Mouse (Mus musculus): ENCODE measurements around the gene Tmem132d. TPM values are rescaled to one million over a fixed set of nuclear protein-coding genes. Genes with fewer than 3 reads are reported as not detected.
"Not testable (repeated sequence)": the region's sequence is repeated elsewhere in the genome, so short reads cannot be mapped to it uniquely, and the experiment has no call there.

Gene Tmem132d
- polyA plus RNA-seq, 1 experiment from 2014 or later = 0.63 TPM

DNA sequence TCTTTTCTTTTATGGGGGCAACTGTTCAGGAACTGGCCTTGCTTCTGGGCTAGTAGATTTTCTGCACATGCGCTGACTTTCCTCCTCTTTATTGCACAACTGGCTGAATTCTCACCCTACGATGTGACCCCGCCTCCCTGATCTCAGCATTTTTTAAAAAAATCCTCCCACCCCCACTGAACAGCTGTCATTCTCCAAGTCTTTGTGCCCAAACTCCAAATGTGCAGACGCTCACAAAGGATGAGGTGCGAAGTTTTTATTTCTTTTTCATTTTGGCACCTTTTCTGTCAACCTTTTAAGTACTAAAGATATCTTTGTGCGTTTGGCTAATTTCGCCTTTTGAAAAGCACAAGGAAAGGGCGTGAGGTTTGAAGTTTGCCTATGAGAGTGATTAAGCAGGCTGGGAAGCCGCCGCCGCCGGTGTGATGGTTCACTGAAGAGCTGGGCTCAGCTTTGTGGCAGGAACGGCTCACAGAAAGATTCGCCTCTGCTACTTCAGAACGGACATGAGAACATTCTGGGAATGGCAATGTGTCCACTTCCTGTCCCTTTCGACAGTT lies 478.6 kb downstream of the Tmem132d start:
- Histone ChIP-seq H3K27me3 (no peaks in the 10 kb centered on the region), H3K4me2 (no peak overlapping the region), H3K27ac (no peak overlapping the region), H3K9me3 (no peaks in the 10 kb centered on the region), H3K4me1 (no peaks in the 10 kb centered on the region), H3K36me3 (no peaks in the 10 kb centered on the region), H3K4me3 (no peak overlapping the region), H3K9ac (no peak overlapping the region)
- WGBS = 73% methylated on average over 16 of the region's 16 CpGs
- ATAC-seq (ENCODE audit: insufficient number of reproducible peaks, low FRiP score, low TSS enrichment, low read depth) = no peak

- Histone ChIP-seq H3K4me2 (no peak overlapping the region), H3K4me3 (no peak overlapping the region), H3K27ac (no peak overlapping the region), H3K9ac (no peak overlapping the region), H3K4me1 (no peaks in the 10 kb centered on the region), H3K27me3 (no peaks in the 10 kb centered on the region), H3K9me3 (no peaks in the 10 kb centered on the region), H3K36me3 (no peaks in the 10 kb centered on the region)
- WGBS = 71% methylated on average over 6 of the region's 6 CpGs
- no peak for ATAC-seq (ENCODE audit: insufficient number of reproducible peaks, low FRiP score, low TSS enrichment, low read depth)
Measured at GRCm38 (mm10) chr5:127952800-127953199, 480.1 kb downstream of the Tmem132d start.

DNA sequence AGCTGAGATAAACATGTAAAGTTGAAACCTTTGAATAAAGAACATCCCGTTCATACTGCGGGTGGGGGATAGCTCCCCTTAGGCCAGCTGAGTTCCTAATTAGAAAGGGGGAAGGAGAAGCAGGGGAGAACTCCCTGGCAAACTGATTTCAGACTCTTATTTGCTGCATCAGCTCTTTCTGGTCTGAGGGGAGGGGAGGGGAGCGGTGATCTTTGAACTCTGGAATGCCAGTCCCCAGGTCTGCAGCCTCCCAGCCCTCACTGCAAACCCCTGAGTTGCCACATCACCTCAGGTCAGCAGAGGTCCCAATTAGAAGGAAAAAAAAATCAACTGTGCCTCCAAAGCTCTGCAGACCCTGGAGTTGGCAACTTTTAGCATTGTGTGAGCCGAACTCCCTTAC lies 482.3 kb downstream of the Tmem132d start:
- Histone ChIP-seq H3K9ac (no peak overlapping the region), H3K4me1 (no peaks in the 10 kb centered on the region), H3K4me3 (no peak overlapping the region), H3K4me2 (no peak overlapping the region), H3K36me3 (no peaks in the 10 kb centered on the region), H3K9me3 (no peaks in the 10 kb centered on the region), H3K27me3 (no peaks in the 10 kb centered on the region), H3K27ac (no peak overlapping the region)
- ATAC-seq (ENCODE audit: insufficient number of reproducible peaks, low FRiP score, low TSS enrichment, low read depth) = no peak
- 48% methylated on average over 4 of the region's 4 CpGs for WGBS

DNA sequence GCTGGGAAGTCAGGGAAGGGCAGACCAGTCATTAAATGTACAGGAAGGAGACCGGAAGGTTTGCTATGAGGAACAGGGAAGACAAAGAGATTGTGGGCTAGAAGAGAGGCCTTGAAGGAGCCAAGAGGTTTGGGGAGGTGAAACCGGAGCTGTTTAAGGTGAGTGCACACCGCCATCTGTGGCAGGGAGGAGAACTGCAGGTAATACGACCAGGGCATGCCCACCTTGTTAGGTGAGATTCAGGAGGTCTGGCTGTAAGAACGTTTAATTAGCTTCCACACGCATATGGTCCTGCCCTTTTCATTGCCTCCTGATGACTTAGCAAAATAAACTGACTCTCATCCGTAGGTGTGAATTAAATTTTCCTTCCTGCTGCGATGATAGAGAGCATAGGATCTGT lies 485.6 kb downstream of the Tmem132d start:
- Histone ChIP-seq H3K27ac (no peak overlapping the region), H3K27me3 (no peaks in the 10 kb centered on the region), H3K9ac (no peak overlapping the region), H3K4me3 (no peak overlapping the region), H3K4me2 (no peak overlapping the region), H3K9me3 (no peaks in the 10 kb centered on the region), H3K4me1 (no peaks in the 10 kb centered on the region), H3K36me3 (no peaks in the 10 kb centered on the region)
- WGBS = 29% methylated on average over 8 of the region's 8 CpGs
- ATAC-seq (ENCODE audit: insufficient number of reproducible peaks, low FRiP score, low TSS enrichment, low read depth) = no peak

- not testable (repeated sequence) for H3K4me3 ChIP-seq; ATAC-seq (ENCODE audit: insufficient number of reproducible peaks, low FRiP score, low TSS enrichment, low read depth); H3K4me2 ChIP-seq; H3K27ac ChIP-seq; H3K9ac ChIP-seq; H3K9me3 ChIP-seq; H3K4me1 ChIP-seq; H3K36me3 ChIP-seq; H3K27me3 ChIP-seq
- 79% methylated on average over 3 of the region's 3 CpGs for WGBS
Measured at GRCm38 (mm10) chr5:127942171-127942570, 490.7 kb downstream of the Tmem132d start.

DNA sequence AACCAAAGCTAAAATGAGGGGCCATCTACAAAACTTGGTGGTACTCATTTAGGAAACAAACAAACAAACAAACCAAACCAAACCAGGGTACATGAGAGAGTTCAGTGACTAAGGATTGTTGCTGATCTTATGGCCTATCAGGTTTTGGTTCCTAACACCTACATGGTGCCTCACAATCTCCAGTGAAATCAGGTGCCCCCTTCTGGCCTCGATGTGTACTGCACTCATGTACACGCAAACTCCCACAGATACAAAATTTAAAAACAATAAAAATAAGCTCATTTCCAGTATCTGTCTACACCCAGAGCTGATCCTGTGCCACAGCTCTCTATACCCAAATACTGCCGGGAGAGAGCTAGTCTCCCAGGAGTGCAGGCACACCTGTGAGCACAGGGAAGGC lies 495.0 kb downstream of the Tmem132d start:
- no peaks in the 10 kb centered on the region for H3K36me3 ChIP-seq
- H3K9ac ChIP-seq = no peak overlapping the region
- no peaks in the 10 kb centered on the region for H3K9me3 ChIP-seq
- H3K4me1 ChIP-seq = no peaks in the 10 kb centered on the region
- WGBS = 80% methylated on average over 3 of the region's 3 CpGs
- no peaks in the 10 kb centered on the region for H3K27me3 ChIP-seq
- no peak overlapping the region for H3K4me2 ChIP-seq
- no peak overlapping the region for H3K4me3 ChIP-seq
- ATAC-seq (ENCODE audit: insufficient number of reproducible peaks, low FRiP score, low TSS enrichment, low read depth) = no peak
- no peak overlapping the region for H3K27ac ChIP-seq

DNA sequence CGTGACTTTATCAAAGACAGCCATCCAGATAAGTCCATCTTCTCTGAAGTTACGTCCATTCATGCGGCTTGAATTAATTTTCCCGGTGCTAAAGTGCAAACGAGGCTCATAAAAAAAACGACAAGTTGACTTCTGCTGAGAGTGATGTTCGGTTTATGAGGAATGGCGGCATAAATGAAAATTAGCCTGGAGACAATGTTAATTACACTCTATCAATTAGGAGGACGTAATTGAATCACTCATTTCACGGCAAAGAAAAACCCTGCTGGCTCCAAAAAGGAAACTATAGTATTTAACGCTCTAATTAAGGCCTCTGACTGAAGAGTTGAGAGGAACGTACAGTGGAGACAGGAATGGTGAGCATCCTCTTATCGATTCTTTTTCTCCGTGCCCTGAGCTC lies 503.2 kb downstream of the Tmem132d start:
- Histone ChIP-seq H3K4me3 (no peak overlapping the region), H3K9ac (no peak overlapping the region), H3K9me3 (no peaks in the 10 kb centered on the region), H3K4me1 (no peaks in the 10 kb centered on the region), H3K27ac (no peak overlapping the region), H3K27me3 (no peaks in the 10 kb centered on the region), H3K4me2 (no peak overlapping the region), H3K36me3 (no peaks in the 10 kb centered on the region)
- WGBS = 46% methylated on average over 14 of the region's 14 CpGs
- ATAC-seq (ENCODE audit: insufficient number of reproducible peaks, low FRiP score, low TSS enrichment, low read depth) = no peak

DNA sequence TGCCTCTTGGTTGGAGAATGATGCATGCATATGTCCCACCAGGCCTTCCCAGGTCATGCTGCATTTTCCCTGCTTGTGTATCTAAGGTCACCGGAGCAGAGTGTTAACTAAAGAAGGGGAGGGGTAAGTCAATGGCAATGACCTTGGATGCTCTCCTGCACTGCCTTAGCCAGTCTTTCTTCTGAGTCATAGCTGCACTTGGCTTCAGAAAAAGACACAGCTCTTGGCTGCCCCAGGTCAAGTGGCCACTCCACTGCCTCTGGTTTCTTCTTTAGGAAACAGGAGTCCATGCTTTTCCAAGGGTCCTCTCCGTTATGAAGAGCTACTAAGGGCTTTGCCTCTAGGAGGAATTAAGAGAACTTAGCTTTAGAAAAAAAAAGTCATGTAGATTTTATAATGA lies 506.2 kb downstream of the Tmem132d start:
- no peaks in the 10 kb centered on the region for H3K9me3 ChIP-seq
- H3K4me3 ChIP-seq = no peak overlapping the region
- no peak overlapping the region for H3K9ac ChIP-seq
- H3K4me1 ChIP-seq = no peaks in the 10 kb centered on the region
- ATAC-seq (ENCODE audit: insufficient number of reproducible peaks, low FRiP score, low TSS enrichment, low read depth) = no peak
- no peak overlapping the region for H3K27ac ChIP-seq
- H3K4me2 ChIP-seq = no peak overlapping the region
- no peaks in the 10 kb centered on the region for H3K27me3 ChIP-seq
- H3K36me3 ChIP-seq = no peaks in the 10 kb centered on the region
- 83% methylated on average over 2 of the region's 2 CpGs for WGBS

- H3K4me2 ChIP-seq = no peak overlapping the region
- H3K27me3 ChIP-seq = no peaks in the 10 kb centered on the region
- H3K36me3 ChIP-seq = no peaks in the 10 kb centered on the region
- H3K9me3 ChIP-seq = no peaks in the 10 kb centered on the region
- H3K4me3 ChIP-seq = no peak overlapping the region
- no peaks in the 10 kb centered on the region for H3K4me1 ChIP-seq
- 68% methylated on average over 3 of the region's 3 CpGs for WGBS
- H3K9ac ChIP-seq = no peak overlapping the region
- no peak overlapping the region for H3K27ac ChIP-seq
- no peak for ATAC-seq (ENCODE audit: insufficient number of reproducible peaks, low FRiP score, low TSS enrichment, low read depth)
Measured at GRCm38 (mm10) chr5:127924106-127924505, 508.8 kb downstream of the Tmem132d start.

DNA sequence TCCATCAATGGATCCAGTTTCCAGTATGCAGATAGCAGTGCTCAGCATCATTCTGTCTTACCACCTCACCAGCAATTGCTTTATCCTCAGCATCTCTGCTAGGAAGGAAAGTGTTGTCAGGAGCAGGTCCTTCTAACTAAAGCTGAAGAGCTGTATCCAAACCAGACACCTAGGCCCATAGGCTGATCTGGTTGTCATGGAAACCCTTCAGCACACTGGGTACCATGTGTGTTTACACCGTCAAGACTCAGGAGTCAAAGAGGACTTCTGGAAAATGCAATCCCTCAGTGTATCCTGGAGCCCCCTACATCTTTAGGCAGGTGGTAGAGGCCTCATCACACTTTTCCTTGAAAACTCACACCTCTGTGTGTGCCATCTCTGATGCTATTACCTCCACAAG lies 513.7 kb downstream of the Tmem132d start:
- Histone ChIP-seq H3K27ac (no peak overlapping the region), H3K9me3 (no peaks in the 10 kb centered on the region), H3K9ac (no peak overlapping the region), H3K36me3 (no peaks in the 10 kb centered on the region), H3K4me3 (no peak overlapping the region), H3K4me1 (no peaks in the 10 kb centered on the region), H3K4me2 (no peak overlapping the region), H3K27me3 (no peaks in the 10 kb centered on the region)
- 65% methylated on average over 1 of the region's 1 CpGs for WGBS
- no peak for ATAC-seq (ENCODE audit: insufficient number of reproducible peaks, low FRiP score, low TSS enrichment, low read depth)

- no peak overlapping the region for H3K4me3 ChIP-seq
- H3K9ac ChIP-seq = no peak overlapping the region
- ATAC-seq (ENCODE audit: insufficient number of reproducible peaks, low FRiP score, low TSS enrichment, low read depth) = no peak
- no peaks in the 10 kb centered on the region for H3K9me3 ChIP-seq
- no peaks in the 10 kb centered on the region for H3K27me3 ChIP-seq
- WGBS = 87% methylated on average over 3 of the region's 3 CpGs
- H3K4me2 ChIP-seq = no peak overlapping the region
- H3K27ac ChIP-seq = no peak overlapping the region
- H3K36me3 ChIP-seq = no peaks in the 10 kb centered on the region
- H3K4me1 ChIP-seq = no peaks in the 10 kb centered on the region
Measured at GRCm38 (mm10) chr5:127918376-127918775, 514.5 kb downstream of the Tmem132d start.

DNA sequence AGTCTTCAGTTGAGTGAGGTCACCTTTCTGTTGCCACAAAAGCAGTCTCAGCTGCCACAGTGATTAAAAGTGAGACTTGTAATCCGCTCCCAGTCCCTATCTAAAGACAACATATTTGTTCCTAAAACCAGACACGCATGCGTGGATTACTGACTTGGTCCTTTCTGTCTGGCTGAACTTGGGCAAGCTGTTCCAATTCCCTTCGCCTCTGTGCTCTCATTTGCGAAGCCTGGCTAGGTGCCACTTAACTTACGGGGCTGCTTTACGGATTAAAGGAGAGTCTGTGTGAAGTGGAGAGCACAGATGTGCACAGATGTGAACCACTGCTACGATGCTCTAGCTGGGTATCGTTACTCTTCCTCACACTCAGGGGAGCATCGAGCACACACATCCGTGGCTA lies 518.7 kb downstream of the Tmem132d start:
- Histone ChIP-seq H3K9me3 (no peaks in the 10 kb centered on the region), H3K4me2 (no peak overlapping the region), H3K36me3 (no peaks in the 10 kb centered on the region), H3K27ac (no peak overlapping the region), H3K9ac (no peak overlapping the region), H3K4me3 (no peak overlapping the region), H3K27me3 (no peaks in the 10 kb centered on the region), H3K4me1 (no peaks in the 10 kb centered on the region)
- ATAC-seq (ENCODE audit: insufficient number of reproducible peaks, low FRiP score, low TSS enrichment, low read depth) = no peak
- WGBS = 41% methylated on average over 11 of the region's 11 CpGs

- H3K9me3 ChIP-seq = no peaks in the 10 kb centered on the region
- no peaks in the 10 kb centered on the region for H3K4me1 ChIP-seq
- no peak overlapping the region for H3K9ac ChIP-seq
- 30% methylated on average over 3 of the region's 3 CpGs for WGBS
- no peak overlapping the region for H3K27ac ChIP-seq
- H3K4me2 ChIP-seq = no peak overlapping the region
- no peak overlapping the region for H3K4me3 ChIP-seq
- H3K36me3 ChIP-seq = no peaks in the 10 kb centered on the region
- no peaks in the 10 kb centered on the region for H3K27me3 ChIP-seq
- ATAC-seq (ENCODE audit: insufficient number of reproducible peaks, low FRiP score, low TSS enrichment, low read depth) = no peak
Measured at GRCm38 (mm10) chr5:127911603-127912002, 521.3 kb downstream of the Tmem132d start.
